Mouse (Mus musculus) forebrain, embryonic 14.5 days (tissue): Measurements from ENCODE around the gene Serpinc1. TPM values are rescaled to one million over a fixed set of nuclear protein-coding genes. Genes with fewer than 3 reads are reported as not detected.

Experiments used
- ATAC-seq: fragments of 200-750 bp; cut with Nextera tagmentation; 2 replicates; pipeline ENCODE4 v1.8.0; 2017; ENCODE audit warnings: mild to moderate bottlenecking, moderate library complexity
- DNase-seq: peaks from one replicate; pipeline ENCODE4 v3.0.0-alpha.2; 2015; ENCODE audit warnings: low spot score
- H3K27ac ChIP-seq: fragments of 300-500 bp; sonication (generic); 2 replicates; pipeline ENCODE4 v1.5.1; 2014; ENCODE audit warnings: low read depth, mild to moderate bottlenecking, control low read depth, low read length, moderate library complexity
- H3K27me3 ChIP-seq: fragments of 300-500 bp; sonication (generic); replicated peaks from 2 replicates; pipeline ENCODE4 v1.6.1; 2014; ENCODE audit warnings: low read length, control low read depth, mixed read lengths; ENCODE audit not compliant: control insufficient read depth, insufficient read depth
- H3K36me3 ChIP-seq: fragments of 300-500 bp; sonication (generic); 2 replicates; pipeline ENCODE4 v1.6.1; 2014; ENCODE audit warnings: low read length, control low read depth; ENCODE audit not compliant: control insufficient read depth, insufficient read depth
- H3K4me1 ChIP-seq: fragments of 300-500 bp; sonication (generic); 2 replicates; pipeline ENCODE4 v1.6.1; 2014; ENCODE audit warnings: antibody characterized with exemption, low read length, control low read depth; ENCODE audit not compliant: control insufficient read depth, insufficient read depth
- H3K4me2 ChIP-seq: fragments of 300-500 bp; sonication (generic); 2 replicates; pipeline ENCODE4 v1.6.1; 2014; ENCODE audit warnings: mild to moderate bottlenecking, control low read depth, low read length
- H3K4me3 ChIP-seq: fragments of 300-500 bp; sonication (generic); 2 replicates; pipeline ENCODE4 v1.5.1; 2014; ENCODE audit warnings: low read depth, low read length, control low read depth
- H3K9ac ChIP-seq: fragments of 300-500 bp; sonication (generic); 2 replicates; pipeline ENCODE4 v1.6.1; 2014; ENCODE audit warnings: mild to moderate bottlenecking, low read length, control low read depth, moderate library complexity
- H3K9me3 ChIP-seq: fragments of 300-500 bp; sonication (generic); replicated peaks from 2 replicates; pipeline ENCODE4 v1.6.1; 2016; ENCODE audit warnings: low read length, control low read depth, mixed read lengths; ENCODE audit not compliant: control insufficient read depth
- WGBS: fragments of 180-500 bp; shearing (Covaris S2); extraction: QIAGEN DNeasy Blood & Tissue Kit; methylation state at CpG from one replicate; pipeline ENCODE4 v1.1.7; 2014; 5-methylcytosine and 5-hydroxymethylcytosine counted together
- polyA plus RNA-seq: library from polyadenylated mRNA; unstranded; fragments of >200 nt; fragmentation: Nextera tagmentation; extraction: Ambion mirVana; gene quantifications from 2 replicates; pipeline ENCODE4 v1.2.1, GENCODE M21; 2014

Serpinc1 gene
- polyA plus RNA-seq, 1 experiment from 2014 or later = 1.1 TPM

GRCm38 (mm10) chr1:161037599-161037998 lies 59.2 kb downstream of the Serpinc1 start:
- Histone ChIP-seq H3K27me3 (no peaks in the 10 kb centered on the region), H3K9me3 (no peaks in the 10 kb centered on the region), H3K4me2 (peak overlapping the region; percentile 95), H3K9ac (peak overlapping the region; percentile 46; the same call in 1 of the 2 replicates), H3K27ac (no peak overlapping the region), H3K4me3 (peak overlapping the region; percentile 62), H3K36me3 (peaks cover 63% of the 10 kb centered on the region), H3K4me1 (peaks cover 18% of the 10 kb centered on the region)
- no peak for ATAC-seq
- peak; percentile 8 for DNase-seq
- 21% methylated on average over 3 of the region's 3 CpGs for WGBS

- H3K4me2 ChIP-seq = peak overlapping the region; percentile 95
Observed at GRCm38 (mm10) chr1:161038004-161038403, 59.6 kb downstream of the Serpinc1 start.

GRCm38 (mm10) chr1:161038968-161039721 lies 60.8 kb downstream of the Serpinc1 start:
- WGBS = 5% methylated on average over 3 of the region's 3 CpGs
- Histone ChIP-seq H3K36me3 (peaks cover 66% of the 10 kb centered on the region), H3K4me1 (peaks cover 11% of the 10 kb centered on the region), H3K4me3 (no peak overlapping the region), H3K9ac (no peak overlapping the region), H3K4me2 (no peak overlapping the region), H3K27ac (peak overlapping the region; percentile 52; the same call in 1 of the 2 replicates), H3K27me3 (no peaks in the 10 kb centered on the region), H3K9me3 (no peaks in the 10 kb centered on the region)
- DNase-seq (peak; percentile 10), ATAC-seq (no peak)

More at GRCm38 (mm10) chr1:161038004-161038403, 59.6 kb downstream of the Serpinc1 start:
- WGBS = 23% methylated on average over 3 of the region's 3 CpGs
- DNase-seq = peak; percentile 1
- H3K9me3 ChIP-seq = no peaks in the 10 kb centered on the region
- no peak overlapping the region for H3K27ac ChIP-seq
- ATAC-seq = no peak
- H3K36me3 ChIP-seq = peaks cover 63% of the 10 kb centered on the region
- peaks cover 18% of the 10 kb centered on the region for H3K4me1 ChIP-seq
- H3K27me3 ChIP-seq = no peaks in the 10 kb centered on the region
- peak overlapping the region; percentile 46; the same call in 1 of the 2 replicates for H3K9ac ChIP-seq
- H3K4me3 ChIP-seq = peak overlapping the region; percentile 62

- Histone ChIP-seq H3K9ac (peak overlapping the region; percentile 8; the same call in 1 of the 2 replicates), H3K27me3 (no peaks in the 10 kb centered on the region), H3K4me2 (no peak overlapping the region), H3K4me1 (peaks cover 11% of the 10 kb centered on the region), H3K4me3 (no peak overlapping the region), H3K27ac (peak overlapping the region; percentile 27; the same call in 1 of the 2 replicates), H3K9me3 (no peaks in the 10 kb centered on the region), H3K36me3 (peaks cover 67% of the 10 kb centered on the region)
- ATAC-seq = peak; percentile 11; the same call in 1 of the 2 replicates
- peak; percentile 24 for DNase-seq
- 9% methylated on average over 3 of the region's 3 CpGs for WGBS
Observed at GRCm38 (mm10) chr1:161039741-161040425, 61.5 kb downstream of the Serpinc1 start.

GRCm38 (mm10) chr1:161040426-161040770 lies 62.0 kb downstream of the Serpinc1 start:
- no peak overlapping the region for H3K9ac ChIP-seq
- no peak overlapping the region for H3K4me3 ChIP-seq
- no peaks in the 10 kb centered on the region for H3K9me3 ChIP-seq
- peaks cover 72% of the 10 kb centered on the region for H3K36me3 ChIP-seq
- 47% methylated on average over 1 of the region's 1 CpGs for WGBS
- ATAC-seq (no peak), DNase-seq (peak; percentile 1)
- no peak overlapping the region for H3K27ac ChIP-seq
- peaks cover 11% of the 10 kb centered on the region for H3K4me1 ChIP-seq
- no peaks in the 10 kb centered on the region for H3K27me3 ChIP-seq
- H3K4me2 ChIP-seq = no peak overlapping the region

GRCm38 (mm10) chr1:161040855-161041254 lies 62.5 kb downstream of the Serpinc1 start:
- Histone ChIP-seq H3K4me3 (no peak overlapping the region), H3K9me3 (no peaks in the 10 kb centered on the region), H3K9ac (no peak overlapping the region), H3K27ac (no peak overlapping the region), H3K36me3 (peaks cover 72% of the 10 kb centered on the region), H3K4me1 (peaks cover 11% of the 10 kb centered on the region), H3K27me3 (no peaks in the 10 kb centered on the region), H3K4me2 (no peak overlapping the region)
- ATAC-seq (no peak), DNase-seq (no peak)

- H3K4me1 ChIP-seq = peaks cover 10% of the 10 kb centered on the region
- H3K9ac ChIP-seq = no peak overlapping the region
- no peak for ATAC-seq
- H3K4me3 ChIP-seq = no peak overlapping the region
- no peak for DNase-seq
- H3K9me3 ChIP-seq = no peaks in the 10 kb centered on the region
- H3K27me3 ChIP-seq = no peaks in the 10 kb centered on the region
- WGBS = 89% methylated on average over 7 of the region's 7 CpGs
- H3K4me2 ChIP-seq = no peak overlapping the region
- peaks cover 72% of the 10 kb centered on the region for H3K36me3 ChIP-seq
- 0 out of 2 replicates have a peak overlapping the region, but pooled peaks have one; percentile 24 for H3K27ac ChIP-seq
Observed at GRCm38 (mm10) chr1:161041261-161042020, 63.1 kb downstream of the Serpinc1 start.

- Histone ChIP-seq H3K4me1 (no peaks in the 10 kb centered on the region), H3K4me2 (no peak overlapping the region), H3K27me3 (no peaks in the 10 kb centered on the region), H3K9me3 (no peaks in the 10 kb centered on the region), H3K36me3 (peaks cover 57% of the 10 kb centered on the region), H3K9ac (no peak overlapping the region), H3K27ac (no peak overlapping the region), H3K4me3 (no peak overlapping the region)
- no peak for ATAC-seq
- WGBS = 89% methylated on average over 3 of the region's 3 CpGs
- DNase-seq = no peak
Observed at GRCm38 (mm10) chr1:161046972-161047371, 68.6 kb downstream of the Serpinc1 start.
